Mouse (Mus musculus) adrenal gland, postnatal 25 days (tissue): Measurements from ENCODE around the gene Cacng7. TPM values are rescaled to one million over a fixed set of nuclear protein-coding genes. Genes with fewer than 3 reads are reported as not detected.

Experiments
- DNase-seq: peaks from one replicate; pipeline ENCODE4 v3.0.0; 2021; ENCODE audit warnings: mixed read lengths
- total RNA-seq: library from RNA; stranded (reverse); gene quantifications from 2 replicates; pipeline ENCODE4 v1.2.3, GENCODE M21; 2021

The Cacng7 gene
- total RNA-seq, 1 experiment from 2014 or later: 10.1 TPM

DNA sequence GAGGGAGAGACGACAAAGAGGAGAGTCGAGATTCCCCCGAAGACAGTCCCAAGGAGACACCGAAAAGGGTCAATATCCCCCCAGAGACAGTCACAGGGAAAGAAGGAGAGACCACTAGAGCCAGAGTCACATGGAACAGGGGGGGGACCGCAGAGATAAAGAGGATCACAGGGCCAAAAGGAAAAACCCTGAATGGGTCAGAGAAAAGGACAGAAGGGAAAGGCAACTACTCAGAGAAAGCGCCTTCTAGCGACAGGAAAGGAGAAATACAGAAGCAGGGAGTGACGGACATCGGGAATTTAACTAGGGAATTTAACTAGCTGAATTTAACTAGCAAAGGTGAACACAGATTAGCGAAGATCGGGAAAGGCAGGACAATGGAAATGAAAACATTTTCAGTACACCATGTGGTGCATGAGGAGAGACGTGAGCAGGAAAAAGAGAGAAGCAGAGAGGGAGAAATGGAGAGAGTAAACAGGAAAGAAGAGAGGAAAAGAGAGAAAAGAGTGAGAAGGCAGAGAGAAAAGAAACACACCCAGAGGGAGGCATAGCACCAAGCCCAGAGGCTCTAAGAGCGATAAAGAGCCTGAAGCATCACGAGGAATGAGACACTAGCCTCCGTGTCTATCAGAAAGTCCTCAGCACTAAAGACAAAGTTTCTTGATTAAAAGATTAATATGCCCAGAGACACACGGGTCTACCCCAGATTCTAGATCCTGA lies 30.0 kb upstream of the Cacng7 start:
- DNase-seq: no peak

- no peak for DNase-seq
Observed at GRCm38 (mm10) chr7:3303276-3303781, 29.4 kb upstream of the Cacng7 start.

GRCm38 (mm10) chr7:3303789-3304188 lies 29.0 kb upstream of the Cacng7 start:
- no peak for DNase-seq

- DNase-seq: no peak
Observed at GRCm38 (mm10) chr7:3304298-3304697, 28.5 kb upstream of the Cacng7 start.

DNA sequence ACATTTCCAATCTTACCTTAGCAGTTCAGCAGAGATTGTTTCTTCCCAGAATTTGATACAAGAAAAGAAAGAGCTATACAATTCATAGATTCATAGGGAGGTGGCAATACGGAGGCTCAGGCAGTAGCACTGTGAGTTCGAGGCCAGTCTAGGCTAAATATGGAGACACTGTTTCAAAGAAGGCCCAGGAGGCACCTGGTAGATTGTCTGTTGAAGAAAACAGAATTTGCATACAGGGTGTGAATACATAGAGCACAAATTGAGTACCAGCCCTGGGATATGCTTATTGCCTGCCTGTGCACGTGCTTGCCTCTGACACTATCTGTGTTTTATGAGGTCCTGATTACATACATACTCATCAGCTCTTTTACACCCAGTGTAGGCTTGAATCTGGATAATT lies 26.4 kb upstream of the Cacng7 start:
- DNase-seq: no peak

GRCm38 (mm10) chr7:3308646-3309045 lies 24.1 kb upstream of the Cacng7 start:
- DNase-seq: no peak

DNA sequence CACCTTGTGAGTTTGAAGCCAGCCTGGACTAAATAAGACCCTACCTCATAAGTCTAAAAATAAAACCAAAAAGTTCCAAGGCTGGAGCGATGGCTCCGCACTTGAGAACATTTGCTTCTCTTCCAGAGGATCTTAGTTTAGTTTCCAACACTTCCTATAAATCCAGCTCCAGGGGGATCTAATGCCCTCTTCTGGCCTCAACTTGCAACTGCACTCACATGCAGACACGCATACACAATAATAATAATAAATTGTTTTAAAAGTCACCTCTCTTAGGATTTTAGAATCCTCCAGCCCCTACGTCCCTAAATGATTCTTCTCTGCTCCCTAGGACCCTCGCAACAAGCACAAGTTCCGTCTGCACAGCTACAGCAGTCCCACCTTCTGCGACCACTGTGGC lies 22.5 kb upstream of the Cacng7 start:
- no peak for DNase-seq

GRCm38 (mm10) chr7:3313571-3313970 lies 19.2 kb upstream of the Cacng7 start:
- no peak for DNase-seq

GRCm38 (mm10) chr7:3314121-3314520 lies 18.6 kb upstream of the Cacng7 start:
- no peak for DNase-seq

GRCm38 (mm10) chr7:3317704-3318103 lies 15.1 kb upstream of the Cacng7 start:
- DNase-seq: no peak

- DNase-seq: no peak
Observed at GRCm38 (mm10) chr7:3320856-3321255, 11.9 kb upstream of the Cacng7 start.

- DNase-seq: no peak
Observed at GRCm38 (mm10) chr7:3323826-3324225, 8.9 kb upstream of the Cacng7 start.

DNA sequence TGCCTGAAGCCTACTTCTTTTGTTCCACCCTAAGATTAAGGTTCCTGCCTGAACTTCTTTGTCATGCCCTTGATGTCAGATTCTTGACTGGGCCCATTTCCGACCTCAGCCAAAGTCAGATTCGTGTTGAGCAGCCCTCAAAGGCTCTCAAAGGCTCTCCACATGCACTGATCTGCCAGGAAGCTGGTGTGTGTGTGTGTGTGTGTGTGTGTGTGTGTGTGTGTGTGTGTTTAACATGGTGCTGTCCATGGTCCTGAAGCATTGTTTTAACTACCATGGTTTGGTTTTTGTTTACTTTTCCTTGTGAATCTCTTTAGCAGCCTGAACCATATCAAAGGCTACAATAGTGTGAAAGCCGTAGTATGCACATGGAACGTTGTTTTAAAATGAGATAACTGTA lies 4.8 kb upstream of the Cacng7 start:
- DNase-seq: no peak

GRCm38 (mm10) chr7:3329776-3330546 lies 2.8 kb upstream of the Cacng7 start:
- DNase-seq: peak; percentile 81

- DNase-seq: no peak
Observed at GRCm38 (mm10) chr7:3331171-3331570, 1.6 kb upstream of the Cacng7 start.

DNA sequence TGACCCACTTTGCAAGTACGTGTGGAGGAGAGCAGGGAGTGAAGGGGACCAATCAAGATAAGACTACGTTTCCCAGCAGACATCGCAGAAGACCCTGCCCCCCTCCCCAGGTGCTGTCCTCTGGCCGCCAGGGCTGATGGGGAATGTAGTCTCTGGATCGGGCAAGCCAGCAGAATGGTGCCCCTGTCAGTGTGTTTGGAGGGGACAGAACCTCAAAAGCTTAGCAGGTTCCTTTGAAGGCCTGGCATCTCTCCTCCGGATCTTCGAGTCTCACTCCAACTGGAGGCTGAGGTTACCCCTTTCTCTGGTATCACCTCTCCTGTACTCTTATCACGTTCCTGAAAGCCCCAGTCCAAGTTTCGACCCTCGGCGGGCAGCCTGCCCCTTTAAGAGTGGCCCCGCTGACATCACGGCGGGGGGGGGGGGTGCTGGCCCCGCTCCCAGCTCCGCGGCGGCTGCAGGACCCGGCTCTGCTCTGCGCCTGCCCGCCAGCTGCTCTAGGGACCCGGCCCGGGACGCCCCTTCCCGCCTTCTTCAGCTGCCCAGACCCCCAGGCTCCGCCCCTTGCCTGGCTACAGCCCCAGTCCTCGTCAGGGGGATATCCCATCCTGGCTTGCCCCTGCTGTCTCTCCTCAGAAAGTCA lies 1.1 kb upstream of the Cacng7 start:
- peak; percentile 56 for DNase-seq

DNA sequence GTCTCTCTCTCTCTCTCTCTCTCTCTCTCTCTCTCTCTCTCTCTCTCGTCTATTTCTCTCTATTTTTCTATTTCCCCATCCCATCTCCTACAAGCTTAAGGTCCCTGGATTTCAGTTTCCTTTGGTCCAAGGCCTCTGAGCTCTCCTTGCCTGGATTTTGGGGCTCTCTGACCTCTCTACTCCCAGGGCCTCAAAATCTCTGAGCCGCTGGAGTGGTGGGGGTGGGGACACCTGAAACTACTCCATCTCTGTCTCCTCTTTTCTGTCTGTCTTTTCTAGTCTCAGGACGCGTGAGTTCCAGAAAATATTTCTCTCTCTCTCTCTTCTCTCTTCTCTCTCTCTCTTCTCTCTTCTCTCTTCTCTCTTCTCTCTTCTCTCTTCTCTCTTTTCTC lies 535 bp upstream of the Cacng7 start:
- no peak for DNase-seq

DNA sequence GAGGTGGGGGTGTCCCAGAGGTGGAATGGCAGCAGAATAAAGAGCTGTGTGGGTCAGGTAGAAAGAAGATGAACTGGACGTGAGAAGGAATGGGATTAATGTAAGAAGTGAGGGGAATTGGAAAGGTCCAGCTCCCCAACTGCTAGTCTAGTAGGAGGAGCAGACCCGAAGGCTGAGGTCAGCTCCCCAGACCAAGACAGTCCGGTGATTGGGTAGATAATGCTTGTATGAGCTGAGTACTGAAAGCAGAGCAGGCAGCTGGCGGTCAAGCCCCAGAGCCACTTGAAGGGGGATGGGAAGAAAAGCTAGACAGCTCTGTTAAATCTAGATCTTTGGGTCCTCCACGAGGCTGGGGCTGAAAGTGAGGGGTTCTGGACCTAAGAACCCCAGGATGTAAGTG lies 787 bp downstream of the Cacng7 start:
- no peak for DNase-seq

GRCm38 (mm10) chr7:3336412-3336811 lies 3.7 kb downstream of the Cacng7 start:
- no peak for DNase-seq

DNA sequence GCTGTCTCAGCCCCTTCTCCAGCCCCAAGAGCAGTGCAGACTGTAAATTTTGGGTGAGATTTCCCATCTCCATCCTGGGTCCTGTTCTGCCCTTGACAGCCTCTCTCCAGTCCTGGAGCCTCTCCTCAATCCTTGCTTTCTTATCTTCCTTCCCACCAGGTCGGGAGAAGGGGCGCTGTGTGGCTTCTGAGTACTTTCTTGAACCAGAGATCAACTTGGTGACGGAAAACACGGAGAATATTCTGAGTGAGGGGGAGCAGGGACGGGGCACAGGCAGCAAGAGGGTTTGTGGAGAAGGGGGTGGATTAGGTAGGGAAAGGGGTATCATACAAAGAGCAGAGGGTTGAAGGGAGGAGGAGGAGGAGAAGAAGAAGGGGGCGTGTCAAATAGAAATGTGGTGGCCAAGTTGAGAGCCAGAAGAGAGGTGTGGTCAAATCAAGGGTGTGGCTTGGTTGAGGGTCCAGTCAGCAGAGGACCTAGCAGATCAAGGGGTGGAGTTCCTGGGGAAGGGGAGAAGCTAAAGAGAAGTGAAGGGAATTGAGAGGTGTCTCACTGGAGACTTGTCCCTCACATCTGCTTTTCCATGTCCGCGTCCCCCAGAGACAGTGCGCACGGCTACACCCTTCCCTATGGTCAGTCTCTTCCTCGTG lies 5.7 kb downstream of the Cacng7 start:
- no peak for DNase-seq

- no peak for DNase-seq
Observed at GRCm38 (mm10) chr7:3339010-3339409, 6.3 kb downstream of the Cacng7 start.

GRCm38 (mm10) chr7:3343861-3344260 lies 11.1 kb downstream of the Cacng7 start:
- no peak for DNase-seq

DNA sequence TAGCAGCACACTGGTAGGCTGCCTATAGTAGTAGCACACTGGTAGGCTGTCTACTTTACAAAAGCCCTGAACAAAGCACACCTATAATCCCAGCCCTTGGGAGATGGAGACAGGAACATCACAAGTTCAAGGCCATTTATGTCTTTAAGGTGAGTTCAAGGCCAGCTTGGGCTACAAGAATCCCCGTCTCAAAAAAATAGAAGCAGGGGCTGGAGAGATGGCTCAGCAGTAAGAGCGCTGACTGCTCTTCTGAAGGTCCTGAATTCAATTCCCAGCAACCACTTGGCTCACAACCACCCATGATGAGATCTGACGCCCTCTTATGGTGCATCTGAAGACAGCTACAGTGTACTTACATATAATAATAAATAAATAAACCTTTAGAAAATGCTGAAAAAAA lies 12.5 kb downstream of the Cacng7 start:
- DNase-seq: no peak
